Mouse (Mus musculus) mouse trophoblast stem cell (cell line): ENCODE measurements at regions not wholly inside any gene's neighbourhood (a gene's known extent, or its start where the extent isn't known, plus 50 kb on each side); places are given as distances from the start of the nearest gene placed in this dataset.

Experiments
- in situ Hi-C, 2 experiments: fragments of 300-500 bp; cut with MseI, MboI; formaldehyde crosslinking; loops; 2 replicates in 1 of 2; 3 replicates in 1 of 2; pipeline ENCODE4 v1.15.1; 2025

DNA sequence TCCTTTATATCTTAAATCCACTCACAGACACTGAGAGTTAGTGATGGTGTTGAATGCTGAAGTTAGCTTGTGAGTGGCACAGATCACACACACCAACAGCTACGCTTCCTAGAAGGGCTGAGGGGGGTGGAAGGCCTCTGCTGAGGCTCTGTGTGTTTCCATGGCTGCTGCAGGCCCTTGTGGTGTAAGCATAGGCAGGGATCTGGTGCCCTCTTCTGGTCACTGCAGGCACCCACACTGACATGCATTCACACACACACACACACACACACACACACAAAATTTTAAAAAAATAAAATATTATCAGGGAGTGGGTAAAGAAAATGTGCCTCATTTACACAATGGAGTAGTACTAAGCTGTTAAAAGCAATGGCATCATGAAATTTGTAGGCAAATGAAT lies 105.5 kb upstream of the 1700021F07Rik start:
- in situ Hi-C loops = no loop called here

DNA sequence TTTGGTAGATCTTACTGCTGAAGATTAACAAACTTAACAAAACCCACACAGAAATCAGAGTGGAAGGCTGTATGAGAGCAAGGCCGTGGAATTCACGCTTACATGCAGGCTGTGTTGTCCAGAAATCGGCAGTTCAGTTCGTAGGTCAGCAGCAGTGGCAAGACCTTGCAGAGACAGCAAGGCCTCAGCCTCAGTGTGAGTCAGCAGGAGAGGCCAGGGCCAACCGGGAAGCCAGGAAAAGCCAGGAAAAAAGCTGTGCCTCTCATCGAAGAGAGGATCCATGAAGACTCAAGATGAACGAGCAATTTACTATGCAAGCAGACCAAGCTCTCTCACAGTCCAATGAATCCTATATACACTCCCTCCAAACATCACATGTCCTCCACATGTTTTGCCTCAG lies 103.4 kb upstream of the 1700021F07Rik start:
- in situ Hi-C loops = no loop called here

GRCm38 (mm10) chr2:173419972-173420391 lies 102.4 kb upstream of the 1700021F07Rik start:
- in situ Hi-C loops = no loop called here

- in situ Hi-C loops = no loop called here
Measured at GRCm38 (mm10) chr2:173420481-173420880, 101.9 kb upstream of the 1700021F07Rik start.

DNA sequence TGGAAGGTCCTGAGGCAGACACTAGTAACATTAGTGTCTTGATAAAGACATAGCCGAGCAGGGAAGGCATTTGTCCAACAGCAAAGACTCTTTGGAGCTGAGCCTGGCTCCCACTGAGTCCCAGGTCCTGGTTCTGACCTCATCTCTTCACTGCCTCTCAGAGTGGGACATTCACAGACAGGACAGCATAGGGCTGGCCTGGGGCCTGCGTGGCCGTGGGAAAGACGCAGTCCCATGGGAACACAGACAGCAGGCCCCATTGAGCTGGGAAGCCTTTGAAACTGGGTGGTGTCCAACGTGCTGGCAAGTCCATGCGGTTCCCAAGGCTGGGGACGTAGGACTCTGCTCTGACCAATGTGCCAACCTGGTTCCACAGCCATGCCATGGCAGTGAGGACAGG lies 97.5 kb upstream of the 1700021F07Rik start:
- in situ Hi-C loops = loop anchor here (25.0 kb wide), 1 partner anchor 213 kb away; the partner anchor contains the start of gene Zbp1 (in 2 of the 2)

GRCm38 (mm10) chr2:173425754-173426153 lies 96.6 kb upstream of the 1700021F07Rik start:
- in situ Hi-C loops = loop anchor here (25.0 kb wide), 1 partner anchor 213 kb away; the partner anchor contains the start of gene Zbp1 (in 2 of the 2)

DNA sequence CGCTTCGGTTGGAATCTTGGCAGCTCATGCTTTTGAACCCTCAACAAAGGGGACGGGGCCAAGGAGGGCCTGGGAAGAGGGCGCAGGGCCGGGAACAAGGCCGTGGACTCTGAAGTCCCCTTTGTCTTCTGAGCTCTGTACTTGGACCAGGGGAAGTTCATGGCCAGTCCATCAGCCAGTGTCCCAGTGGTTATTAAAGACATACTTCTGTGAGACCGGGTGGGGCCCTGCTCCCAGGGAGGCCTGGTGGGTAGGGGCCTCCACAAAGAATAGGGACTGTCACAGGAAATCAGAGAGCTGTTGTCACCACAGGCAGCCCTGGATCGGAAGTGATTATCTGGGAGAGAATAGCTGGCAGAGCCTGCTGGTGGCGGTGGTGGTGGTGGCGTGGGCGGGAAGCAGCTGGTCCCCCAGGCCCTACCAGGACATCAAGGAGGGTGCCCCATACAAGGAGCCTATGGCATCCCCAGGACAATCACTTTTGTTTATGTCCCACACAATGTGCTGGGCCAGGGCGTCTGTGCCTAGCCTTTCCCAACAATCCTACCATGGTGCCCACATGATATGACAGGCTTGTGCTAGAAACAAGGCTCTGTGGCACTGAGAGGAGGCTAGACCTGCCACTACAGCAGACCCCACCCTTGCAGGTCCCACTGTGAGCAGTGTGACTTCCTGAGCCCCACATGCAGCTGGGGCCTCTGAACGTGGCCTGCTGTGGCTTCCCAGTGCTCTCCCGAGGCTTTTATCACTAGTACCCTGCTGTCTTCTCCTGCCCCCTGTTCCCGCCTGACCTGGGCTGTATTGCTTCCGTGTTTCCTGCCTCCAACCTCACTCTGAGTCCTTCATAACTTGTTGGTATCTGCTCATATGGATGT lies 96.0 kb upstream of the 1700021F07Rik start:
- in situ Hi-C loops = loop anchor here (25.0 kb wide), 1 partner anchor 214 kb away; the partner anchor contains the start of gene Zbp1 (in 2 of the 2)

DNA sequence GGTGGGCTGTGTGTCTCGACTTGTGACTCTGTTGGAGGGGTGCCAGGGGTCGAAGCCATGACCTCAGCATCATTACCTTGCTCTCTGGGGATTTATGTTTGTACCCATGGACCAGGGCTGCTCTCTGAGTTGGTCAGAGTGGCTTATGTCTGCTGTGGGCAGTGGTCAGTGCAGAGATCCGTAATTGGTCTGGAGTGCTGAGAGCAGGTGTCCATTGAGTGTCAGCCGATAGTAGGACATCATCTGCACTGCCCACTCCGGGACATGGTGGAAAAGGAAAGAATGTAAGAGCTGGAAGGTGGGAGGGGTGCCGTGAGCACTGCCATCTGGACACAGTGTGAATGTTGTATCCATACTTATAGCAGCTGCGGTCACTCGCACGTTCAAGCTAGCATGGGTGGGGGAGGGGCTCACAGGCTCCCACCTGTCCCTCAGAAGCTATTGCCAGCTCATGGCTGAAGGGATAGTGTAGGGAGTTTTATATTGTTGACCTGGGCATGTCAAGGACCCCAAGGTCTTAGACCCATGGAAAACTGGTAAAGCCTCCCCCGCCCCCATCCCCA lies 94.4 kb upstream of the 1700021F07Rik start:
- in situ Hi-C loops = loop anchor here (25.0 kb wide), 1 partner anchor 216 kb away; the partner anchor contains the start of gene Zbp1 (in 2 of the 2)

- in situ Hi-C loops = loop anchor here (25.0 kb wide), 1 partner anchor 220 kb away; the partner anchor contains the start of gene Zbp1 (in 2 of the 2)
Measured at GRCm38 (mm10) chr2:173431841-173432240, 90.5 kb upstream of the 1700021F07Rik start.

- in situ Hi-C loops = loop anchor here (25.0 kb wide), 1 partner anchor 220 kb away; the partner anchor contains the start of gene Zbp1 (in 2 of the 2)
Measured at GRCm38 (mm10) chr2:173432258-173432657, 90.1 kb upstream of the 1700021F07Rik start.

DNA sequence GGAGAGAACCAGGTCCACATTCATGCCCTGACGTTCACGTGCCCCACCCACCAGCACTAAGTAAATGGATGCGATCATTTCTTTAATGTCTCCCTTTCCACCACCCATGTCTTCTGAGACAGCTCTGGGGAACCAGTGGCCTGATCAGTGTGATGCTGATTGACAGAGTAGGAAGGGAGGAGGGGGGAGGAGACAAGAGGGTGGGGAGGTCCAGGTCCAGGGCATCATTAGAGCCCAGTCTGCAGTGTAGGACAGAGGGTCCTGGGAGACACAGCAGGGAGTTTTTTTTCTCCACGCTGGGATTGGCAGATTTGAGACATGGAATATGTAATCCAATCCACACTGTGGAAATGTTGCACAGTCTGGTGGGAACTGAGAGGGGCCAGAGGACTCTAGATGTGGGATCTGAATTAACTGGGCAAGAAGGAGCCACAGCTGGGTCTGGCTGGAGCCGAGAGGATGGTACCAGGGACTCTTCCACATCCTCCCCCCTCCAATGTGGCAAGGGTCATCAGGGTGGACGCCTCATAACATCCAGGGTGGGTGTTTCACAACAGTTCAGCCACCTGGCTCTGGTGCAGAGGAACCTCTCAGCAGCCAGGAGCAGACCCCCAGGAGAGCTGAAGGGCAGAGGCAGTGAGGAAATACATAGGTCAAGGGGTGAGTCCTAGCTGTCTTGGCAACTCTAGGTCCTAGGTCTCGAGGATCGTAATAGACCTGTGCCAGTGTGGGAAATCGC lies 89.3 kb upstream of the 1700021F07Rik start:
- in situ Hi-C loops = loop anchor here (25.0 kb wide), 1 partner anchor 221 kb away; the partner anchor contains the start of gene Zbp1 (in 2 of the 2)

- in situ Hi-C loops = loop anchor here (25.0 kb wide), 1 partner anchor 224 kb away; the partner anchor contains the start of gene Zbp1 (in 2 of the 2)
Measured at GRCm38 (mm10) chr2:173436580-173436979, 85.8 kb upstream of the 1700021F07Rik start.

DNA sequence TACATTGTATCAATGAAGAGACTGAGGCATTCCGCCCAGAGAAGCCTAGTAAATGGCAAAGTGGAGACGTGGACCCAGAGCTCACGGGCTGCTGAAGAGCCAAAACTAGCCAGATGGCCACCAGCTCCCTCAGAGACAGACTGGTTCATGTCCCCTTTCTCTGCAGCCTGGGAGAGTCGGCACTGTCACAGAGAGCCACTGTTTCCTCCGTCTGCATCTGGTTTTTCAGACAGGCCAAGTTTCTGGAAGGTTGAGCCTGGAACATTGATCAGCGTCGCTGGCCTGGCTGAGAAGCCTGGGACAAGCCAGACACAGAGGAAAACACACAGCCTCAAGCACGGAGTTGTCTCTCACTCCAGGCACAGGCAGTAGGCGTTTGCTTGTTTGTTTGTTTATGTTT lies 83.4 kb upstream of the 1700021F07Rik start:
- in situ Hi-C loops = loop anchor here (25.0 kb wide), 1 partner anchor 227 kb away; the partner anchor contains the start of gene Zbp1 (in 2 of the 2)

GRCm38 (mm10) chr2:173442056-173442455 lies 80.3 kb upstream of the 1700021F07Rik start:
- in situ Hi-C loops = loop anchor here (25.0 kb wide), 1 partner anchor 230 kb away; the partner anchor contains the start of gene Zbp1 (in 2 of the 2)

GRCm38 (mm10) chr2:173443262-173443661 lies 79.1 kb upstream of the 1700021F07Rik start:
- in situ Hi-C loops = loop anchor here (25.0 kb wide), 1 partner anchor 231 kb away; the partner anchor contains the start of gene Zbp1 (in 2 of the 2)

- in situ Hi-C loops = loop anchor here (25.0 kb wide), 1 partner anchor 232 kb away; the partner anchor contains the start of gene Zbp1 (in 2 of the 2)
Measured at GRCm38 (mm10) chr2:173444386-173444785, 78.0 kb upstream of the 1700021F07Rik start.

GRCm38 (mm10) chr2:173445039-173445438 lies 77.3 kb upstream of the 1700021F07Rik start:
- in situ Hi-C loops = loop anchor here (25.0 kb wide), 1 partner anchor 233 kb away; the partner anchor contains the start of gene Zbp1 (in 2 of the 2)

DNA sequence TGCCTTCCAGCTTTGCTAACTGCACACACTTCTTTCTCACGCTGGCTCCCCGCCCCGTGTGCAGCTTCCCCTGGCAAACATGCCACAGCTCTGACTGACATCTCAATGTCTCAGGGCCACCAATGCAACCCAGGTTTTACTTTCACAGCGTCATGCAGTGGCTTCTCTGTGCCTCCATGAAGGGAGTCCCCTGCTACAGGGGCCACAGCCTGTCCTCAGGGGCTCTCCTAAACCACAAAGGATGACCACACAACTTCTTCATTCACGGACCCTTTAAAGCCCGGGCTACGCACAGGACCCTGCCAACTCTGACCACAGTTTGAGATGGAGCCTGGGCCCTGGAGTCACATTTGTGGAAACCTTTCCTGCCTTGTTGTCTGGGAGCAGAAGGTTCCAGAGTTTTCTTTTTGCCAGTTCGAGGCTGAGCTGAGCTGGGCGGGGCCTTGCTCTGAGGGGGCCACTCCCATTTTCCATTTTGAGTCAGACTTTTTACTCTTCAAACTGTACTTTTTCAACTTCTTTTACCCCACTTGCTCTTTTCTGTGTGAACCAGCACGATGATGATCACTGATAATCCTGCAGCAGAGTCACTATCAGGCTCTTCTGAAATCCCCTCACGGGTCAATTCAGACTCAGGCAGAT lies 73.7 kb upstream of the 1700021F07Rik start:
- in situ Hi-C loops = loop anchor here (25.0 kb wide), 1 partner anchor 236 kb away; the partner anchor contains the start of gene Zbp1 (in 2 of the 2)

DNA sequence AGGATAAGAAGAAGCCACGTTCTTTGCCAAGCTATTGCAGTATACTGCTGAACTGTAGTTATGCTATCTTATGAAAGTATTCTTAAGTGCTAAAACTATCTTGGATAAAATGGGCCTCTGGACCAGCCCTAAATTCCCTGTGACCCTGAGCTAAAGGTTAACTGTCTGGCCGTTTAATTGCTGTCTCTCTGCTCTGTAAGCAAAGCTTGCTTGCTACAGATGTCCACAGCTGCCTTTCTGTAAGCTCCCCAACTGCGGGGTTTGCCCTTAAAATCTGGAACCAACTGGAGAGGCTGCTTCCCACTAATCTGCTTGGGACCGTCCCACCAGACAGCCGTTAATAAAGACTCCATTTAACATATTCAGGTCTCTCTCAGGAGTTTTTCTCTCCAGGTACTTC lies 73.2 kb upstream of the 1700021F07Rik start:
- in situ Hi-C loops = loop anchor here (25.0 kb wide), 1 partner anchor 237 kb away; the partner anchor contains the start of gene Zbp1 (in 2 of the 2)

GRCm38 (mm10) chr2:173451993-173452481 lies 70.3 kb upstream of the 1700021F07Rik start:
- in situ Hi-C loops = loop anchor here in 1 of 2 experiments (10.0 kb wide), 1 partner anchor 93 kb away; no protein-coding TSS in a partner anchor
